Mouse (Mus musculus): ENCODE data around the gene Dolk.

DNA sequence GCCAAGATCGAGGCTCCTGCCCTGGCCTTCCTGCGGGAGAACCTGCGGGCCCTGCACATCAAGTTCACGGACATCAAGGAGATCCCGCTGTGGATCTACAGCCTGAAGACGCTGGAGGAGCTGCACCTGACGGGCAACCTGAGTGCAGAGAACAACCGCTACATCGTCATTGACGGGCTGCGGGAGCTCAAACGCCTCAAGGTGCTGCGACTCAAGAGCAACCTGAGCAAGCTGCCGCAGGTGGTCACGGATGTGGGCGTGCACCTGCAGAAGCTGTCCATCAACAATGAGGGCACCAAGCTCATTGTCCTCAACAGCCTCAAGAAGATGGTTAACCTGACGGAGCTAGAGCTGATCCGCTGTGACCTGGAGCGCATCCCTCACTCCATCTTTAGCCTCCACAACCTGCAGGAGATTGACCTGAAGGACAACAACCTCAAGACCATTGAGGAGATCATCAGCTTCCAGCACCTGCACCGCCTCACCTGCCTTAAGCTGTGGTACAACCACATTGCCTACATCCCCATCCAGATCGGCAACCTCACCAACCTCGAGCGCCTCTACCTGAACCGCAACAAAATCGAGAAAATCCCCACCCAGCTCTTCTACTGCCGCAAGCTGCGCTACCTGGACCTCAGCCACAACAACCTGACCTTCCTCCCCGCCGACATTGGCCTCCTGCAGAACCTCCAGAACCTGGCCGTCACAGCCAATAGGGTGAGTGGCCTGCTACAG, 29.4 kb downstream of the Dolk start:
- TF ChIP-seq CTCF (IDR thresholded peaks at IDR 0.05 in 2 of 3, conservative IDR thresholded peaks at IDR 0.05 in 1 of 3; ENCODE audit: control insufficient read depth in 1 of 3, insufficient read depth in 1 of 3, low read depth in 2 of 3, low read length in 3 of 3, poor library complexity in 1 of 3, severe bottlenecking in 1 of 3) (no peak), POLR2A (IDR thresholded peaks at IDR 0.05; ENCODE audit: control insufficient read depth in 1 of 2, insufficient read depth in 1 of 2, low read depth in 1 of 2, low read length in 2 of 2, poor library complexity in 1 of 2) (no peak), TBP (IDR thresholded peaks at IDR 0.05; ENCODE audit: low read depth, low read length) (no peak), KAT2A (conservative IDR thresholded peaks at IDR 0.05; ENCODE audit: low read depth, low read length) (no peak), USF1 (IDR thresholded peaks at IDR 0.05; ENCODE audit: low read depth, low read length) (no peak), GATA1 (IDR thresholded peaks at IDR 0.05; ENCODE audit: low read depth, low read length) (no peak), EP300 (IDR thresholded peaks at IDR 0.05; ENCODE audit: low read depth in 1 of 2, low read length in 2 of 2) (no peak), SIN3A (IDR thresholded peaks at IDR 0.05; ENCODE audit: low read length) (no peak), POLR2AphosphoS2 (IDR thresholded peaks at IDR 0.05; ENCODE audit: low read length) (no peak), TAL1 (IDR thresholded peaks at IDR 0.05; ENCODE audit: low read length) (no peak), MAZ (IDR thresholded peaks at IDR 0.05; ENCODE audit: low read depth, low read length) (no peak), CHD1 (IDR thresholded peaks at IDR 0.05; ENCODE audit: low read depth, low read length) (no peak), GABPA (IDR thresholded peaks at IDR 0.05; ENCODE audit: low read depth, low read length) (no peak), MAX (IDR thresholded peaks at IDR 0.05; ENCODE audit: low read length) (no peak)
